In genomic region chr3:107089475-107089874, GRCm38 (mm10) we compare ENCODE assay signal across 29 mouse cellular contexts. TPM values are rescaled to one million over a fixed set of nuclear protein-coding genes. Genes with fewer than 3 reads are reported as not detected.
DNase-seq lines count a peak whose midpoint lies in the region; ATAC-seq and TF ChIP-seq lines count a peak whose summit lies in the region.
"Had no signal": no experiment of that assay in that cellular context is flagged by ENCODE, and none has a peak within 500 bp of the region (broad histone marks: within the 10 kb centered on the region; RNA-seq: fewer than 3 reads in every experiment).

No protein-coding gene starts in this region.

- H3K27ac ChIP-seq in cerebellum, adult 2 months (ENCODE audit: insufficient read depth, low read length): no peak overlapping the region
- H3K27ac ChIP-seq in midbrain, embryonic 16.5 days (ENCODE audit: low read length): no peak overlapping the region
- H3K27ac ChIP-seq in midbrain, embryonic 11.5 days (ENCODE audit: low read depth, low read length): no peak overlapping the region
- peak overlapping the region; percentile 88 for H3K27ac ChIP-seq in thymus, adult 2 months (ENCODE audit: control insufficient read depth, insufficient read depth, low read length)
- H3K27ac ChIP-seq: embryonic facial prominence, embryonic 15.5 days; hindbrain, embryonic 12.5 days; left cerebral cortex, adult 2 months; liver, embryonic 13.5 days; midbrain, embryonic 13.5 days had no signal

- ATAC-seq in midbrain, embryonic 16.5 days: peak; percentile 37; the same call in 1 of the 2 replicates
- no peak for ATAC-seq in midbrain, embryonic 11.5 days (ENCODE audit: low FRiP score)
- ATAC-seq: forebrain, embryonic 16.5 days; midbrain, embryonic 13.5 days; Patski had no signal

- no peak for TF ChIP-seq CTCF in cerebellum, adult 2 months (IDR thresholded peaks at IDR 0.05; ENCODE audit: borderline replicate concordance, insufficient read depth, low read depth, low read length)
- no peak for TF ChIP-seq CTCF in thymus, adult 2 months (IDR thresholded peaks at IDR 0.05; ENCODE audit: borderline replicate concordance, control insufficient read depth, extremely low read depth, insufficient read depth, low read length, poor library complexity)

- peaks cover 26% of the 10 kb centered on the region for H3K4me1 ChIP-seq in cerebellum, adult 2 months (ENCODE audit: control insufficient read depth, insufficient read depth, low read length)
- H3K4me1 ChIP-seq in midbrain, embryonic 16.5 days (ENCODE audit: control insufficient read depth, insufficient read depth, low read length): no peaks in the 10 kb centered on the region
- H3K4me1 ChIP-seq in midbrain, embryonic 11.5 days (ENCODE audit: control insufficient read depth, insufficient read depth, low read length): no peaks in the 10 kb centered on the region
- peaks cover 38% of the 10 kb centered on the region for H3K4me1 ChIP-seq in thymus, adult 2 months (replicated peaks; ENCODE audit: control insufficient read depth, insufficient read depth, low read length)
- H3K4me1 ChIP-seq: embryonic facial prominence, embryonic 15.5 days; hindbrain, embryonic 12.5 days; liver, embryonic 13.5 days had no signal

- no peak overlapping the region for H3K4me2 ChIP-seq in midbrain, embryonic 16.5 days (ENCODE audit: low read length)
- H3K4me2 ChIP-seq in midbrain, embryonic 11.5 days: no peak overlapping the region
- H3K4me2 ChIP-seq: embryonic facial prominence, embryonic 15.5 days; heart, embryonic 11.5 days; hindbrain, embryonic 12.5 days; liver, embryonic 13.5 days; midbrain, embryonic 13.5 days had no signal

- H3K27me3 ChIP-seq in cerebellum, adult 2 months (ENCODE audit: control insufficient read depth, insufficient read depth, low read length): no peaks in the 10 kb centered on the region
- H3K27me3 ChIP-seq in midbrain, embryonic 16.5 days (ENCODE audit: control insufficient read depth, insufficient read depth, low read depth, low read length): no peaks in the 10 kb centered on the region
- H3K27me3 ChIP-seq in midbrain, embryonic 11.5 days (ENCODE audit: control insufficient read depth, insufficient read depth, low read length): no peaks in the 10 kb centered on the region
- no peaks in the 10 kb centered on the region for H3K27me3 ChIP-seq in thymus, adult 2 months (ENCODE audit: control insufficient read depth, insufficient read depth, low read length)
- H3K27me3 ChIP-seq: CH12.LX; embryonic facial prominence, embryonic 15.5 days; hindbrain, embryonic 12.5 days; liver, embryonic 13.5 days; midbrain, embryonic 13.5 days had no signal

- H3K9me3 ChIP-seq in midbrain, embryonic 16.5 days (replicated peaks; ENCODE audit: control insufficient read depth, low read length, poor library complexity, severe bottlenecking): no peaks in the 10 kb centered on the region
- H3K9me3 ChIP-seq in midbrain, embryonic 11.5 days (ENCODE audit: control insufficient read depth, low read length): no peaks in the 10 kb centered on the region
- H3K9me3 ChIP-seq: embryonic facial prominence, embryonic 15.5 days; G1E; hindbrain, embryonic 12.5 days; liver, embryonic 13.5 days; midbrain, embryonic 13.5 days had no signal

- WGBS in cerebellum, adult 2 months: 87% methylated on average over 3 of the region's 3 CpGs
- 70% methylated on average over 3 of the region's 3 CpGs for WGBS in midbrain, embryonic 16.5 days
- WGBS in midbrain, embryonic 11.5 days: 65% methylated on average over 3 of the region's 3 CpGs
- 9% methylated on average over 3 of the region's 3 CpGs for WGBS in thymus, adult 2 months

- peak; percentile 5 for DNase-seq in cerebellum, adult 9-11 months
- DNase-seq in cerebellum, adult 2 months: no peak
- DNase-seq in midbrain, embryonic 11.5 days (ENCODE audit: low spot score, missing footprints): no peak
- DNase-seq in thymus, adult 2 months: peak; percentile 53
- DNase-seq in thymus, postnatal 4 days: peak; percentile 69
- no peak for DNase-seq in layer of hippocampus, postnatal 36 days
- DNase-seq in retina, embryonic 14.5 days (ENCODE audit: low spot score): no peak
- DNase-seq: adrenal gland, adult 2 months; cerebellum, adult 11 months; cerebellum, postnatal 36 days; embryo, embryonic 11 days; gastrocnemius, postnatal 10 days; heart, postnatal 10 days; kidney, adult 18-20 months; kidney, postnatal 4 days; liver, embryonic 13.5 days; lung, adult 2 months had no signal

- no peak overlapping the region for H3K9ac ChIP-seq in midbrain, embryonic 16.5 days (ENCODE audit: low read depth, low read length)
- H3K9ac ChIP-seq in midbrain, embryonic 11.5 days (ENCODE audit: low read length): no peak overlapping the region
- H3K9ac ChIP-seq: embryonic facial prominence, embryonic 15.5 days; hindbrain, embryonic 12.5 days; liver, embryonic 13.5 days; midbrain, embryonic 13.5 days had no signal

- no peak for TF ChIP-seq POLR2A in cerebellum, adult 2 months (IDR thresholded peaks at IDR 0.05; ENCODE audit: borderline replicate concordance, insufficient read depth, low read length)
- TF ChIP-seq POLR2A in thymus, adult 2 months (IDR thresholded peaks at IDR 0.05; ENCODE audit: control insufficient read depth, extremely low read depth, insufficient read depth, low read length, poor library complexity): 0 out of 2 replicates have a peak, but pooled peaks have one; percentile 29

- no peak overlapping the region for H3K4me3 ChIP-seq in cerebellum, adult 2 months (replicated peaks; ENCODE audit: insufficient read depth, low read depth, low read length)
- H3K4me3 ChIP-seq in midbrain, embryonic 16.5 days (ENCODE audit: low read depth, low read length): no peak overlapping the region
- H3K4me3 ChIP-seq in midbrain, embryonic 11.5 days (ENCODE audit: low read depth, low read length): no peak overlapping the region
- peak overlapping the region; percentile 10; the same call in 1 of the 2 replicates for H3K4me3 ChIP-seq in thymus, adult 2 months (ENCODE audit: control insufficient read depth, insufficient read depth, low read length)
- H3K4me3 ChIP-seq: embryonic facial prominence, embryonic 15.5 days; hindbrain, embryonic 12.5 days; left cerebral cortex, adult 2 months; liver, embryonic 13.5 days; midbrain, embryonic 13.5 days had no signal

- no peaks in the 10 kb centered on the region for H3K36me3 ChIP-seq in midbrain, embryonic 16.5 days (ENCODE audit: control insufficient read depth, insufficient read depth, low read length)
- H3K36me3 ChIP-seq in midbrain, embryonic 11.5 days (ENCODE audit: control insufficient read depth, insufficient read depth, low read length): no peaks in the 10 kb centered on the region
- H3K36me3 ChIP-seq in thymus, adult 2 months (ENCODE audit: control insufficient read depth, insufficient read depth, low read length): no peaks in the 10 kb centered on the region
- H3K36me3 ChIP-seq: embryonic facial prominence, embryonic 15.5 days; G1E; hindbrain, embryonic 12.5 days; liver, embryonic 13.5 days; midbrain, embryonic 13.5 days had no signal

RNA-seq across cellular contexts. Expression of gene Kcna2, which starts 11.5 kb away (rescaled TPM):
- 73.3 and 75.7 TPM in 2 replicates for polyA plus RNA-seq in cerebellum, adult 2 months (2012; rRNA removed)
- 1.6 TPM in 2 replicates for polyA plus RNA-seq in midbrain, embryonic 16.5 days (2015; fragmentation: Nextera tagmentation; extraction: Ambion mirVana)
- polyA plus RNA-seq in midbrain, embryonic 11.5 days (2014; fragmentation: Nextera tagmentation; extraction: Ambion mirVana): 0.18 and 0.28 TPM in 2 replicates
- polyA plus RNA-seq in thymus, adult 2 months (2012; rRNA removed): 5.6 and 7.0 TPM in 2 replicates
- total RNA-seq in layer of hippocampus, postnatal 36 days (2021): 10 to 100 TPM; 91.3 to 91.6 TPM
- total RNA-seq: CH12.LX; granulocyte monocyte progenitor cell, adult 5-6 weeks had no signal
- polyA plus RNA-seq: G1E; testis, adult 2 months had no signal

RNA-seq across cellular contexts. Expression of gene Kcna3, which starts 53.5 kb away (rescaled TPM):
- 3.3 and 3.9 TPM in 2 replicates for polyA plus RNA-seq in cerebellum, adult 2 months (2012; rRNA removed)
- polyA plus RNA-seq in midbrain, embryonic 16.5 days (2015; fragmentation: Nextera tagmentation; extraction: Ambion mirVana): 16.0 and 17.8 TPM in 2 replicates
- polyA plus RNA-seq in midbrain, embryonic 11.5 days (2014; fragmentation: Nextera tagmentation; extraction: Ambion mirVana): 4.1 and 4.6 TPM in 2 replicates
- 151 and 202 TPM in 2 replicates for polyA plus RNA-seq in thymus, adult 2 months (2012; rRNA removed)
- total RNA-seq in layer of hippocampus, postnatal 36 days (2021): 10 to 100 TPM; 20.3 to 21.8 TPM
- total RNA-seq: G1E had no signal
- polyA plus RNA-seq: G1E, Patski had no signal

Comparison
In these comparisons a context has a peak if more than half of its experiments do, and no peak if none do; other contexts are left out.
1. DNase-seq: peak in cerebellum, adult 9-11 months (single experiment), thymus, adult 2 months (single experiment) and thymus, postnatal 4 days (single experiment); none in cerebellum, adult 2 months (0 of 2), midbrain, embryonic 11.5 days (single experiment), layer of hippocampus, postnatal 36 days (0 of 2) and retina, embryonic 14.5 days (single experiment).